Mouse (Mus musculus): ENCODE data around the gene Lamc3. TPM values are rescaled to one million over a fixed set of nuclear protein-coding genes. Genes with fewer than 3 reads are reported as not detected.

Gene Lamc3
- polyA plus RNA-seq, 1 experiment = 20.7 TPM

GRCm38 (mm10) chr2:31924811-31925210, 37.7 kb downstream of the Lamc3 start:
- no peak for TF ChIP-seq CTCF (conservative IDR thresholded peaks at IDR 0.05; ENCODE audit: insufficient read depth, insufficient read length, low read depth, low read length)
- WGBS = 17% methylated on average over 9 of the region's 9 CpGs
- Histone ChIP-seq H3K36me3 (ENCODE audit: control insufficient read depth, insufficient read depth, low read length) (no peaks in the 10 kb centered on the region), H3K4me3 (ENCODE audit: insufficient read depth, low read depth, low read length) (no peak overlapping the region), H3K27me3 (replicated peaks; ENCODE audit: control insufficient read depth, insufficient read depth, low read length) (no peaks in the 10 kb centered on the region), H3K4me1 (ENCODE audit: control insufficient read depth, insufficient read depth, low read length) (peaks cover 11% of the 10 kb centered on the region), H3K27ac (ENCODE audit: insufficient read depth, low read depth, low read length) (peak overlapping the region; percentile 13; the same call in 1 of the 2 replicates)
- DNase-seq = peak; percentile 97

DNA sequence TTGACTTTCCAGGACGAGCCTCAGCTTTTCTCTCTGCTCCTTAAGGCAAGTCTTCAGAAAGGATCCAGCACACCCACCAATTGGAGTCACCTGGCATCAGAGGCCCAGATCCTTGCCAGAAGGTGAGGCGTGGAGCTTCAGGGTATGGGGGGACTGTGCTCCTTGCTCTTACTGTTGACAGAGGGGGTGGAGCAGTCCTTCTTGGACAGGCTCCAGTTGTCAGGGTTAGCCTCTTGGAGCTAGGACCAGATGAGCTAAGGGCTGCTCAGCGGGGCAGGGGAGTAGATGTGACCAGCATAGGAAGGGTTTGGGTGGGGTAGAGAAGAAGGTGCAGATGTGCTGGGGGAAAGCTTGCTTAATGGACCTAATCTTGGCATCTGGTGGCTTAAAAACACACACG, 38.8 kb downstream of the Lamc3 start:
- no peak overlapping the region for H3K4me3 ChIP-seq (ENCODE audit: insufficient read depth, low read depth, low read length)
- peak; percentile 56 for DNase-seq
- H3K27me3 ChIP-seq (replicated peaks; ENCODE audit: control insufficient read depth, insufficient read depth, low read length) = no peaks in the 10 kb centered on the region
- peaks cover 11% of the 10 kb centered on the region for H3K4me1 ChIP-seq (ENCODE audit: control insufficient read depth, insufficient read depth, low read length)
- 36% methylated on average over 4 of the region's 4 CpGs for WGBS
- no peak overlapping the region for H3K27ac ChIP-seq (ENCODE audit: insufficient read depth, low read depth, low read length)
- TF ChIP-seq POLR2A (IDR thresholded peaks at IDR 0.05; ENCODE audit: low read depth, low read length) (no peak), CTCF (conservative IDR thresholded peaks at IDR 0.05; ENCODE audit: insufficient read depth, insufficient read length, low read depth, low read length) (no peak)
- no peaks in the 10 kb centered on the region for H3K36me3 ChIP-seq (ENCODE audit: control insufficient read depth, insufficient read depth, low read length)

DNA sequence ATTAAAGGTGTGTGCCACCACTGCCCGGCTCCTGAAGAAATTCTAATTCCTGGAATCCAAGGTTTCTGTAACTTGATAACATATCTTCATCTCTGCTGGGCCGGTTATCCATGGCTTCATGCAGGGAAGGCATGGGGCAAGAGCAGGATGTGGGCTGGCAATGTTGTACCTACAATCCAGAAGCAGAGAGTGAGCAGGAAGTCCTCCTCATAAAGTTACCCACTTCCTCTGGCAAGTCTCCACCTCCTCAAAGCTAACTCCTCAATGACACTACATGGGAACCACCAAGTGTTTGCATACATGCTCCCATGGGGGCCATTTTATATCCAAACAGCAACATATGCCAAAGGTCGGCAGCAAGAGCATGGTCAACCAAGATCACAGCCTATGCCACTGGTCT, 42.6 kb downstream of the Lamc3 start:
- Histone ChIP-seq H3K27ac (ENCODE audit: insufficient read depth, low read depth, low read length) (no peak overlapping the region), H3K4me1 (ENCODE audit: control insufficient read depth, insufficient read depth, low read length) (peaks cover 11% of the 10 kb centered on the region), H3K4me3 (ENCODE audit: insufficient read depth, low read depth, low read length) (no peak overlapping the region), H3K36me3 (ENCODE audit: control insufficient read depth, insufficient read depth, low read length) (no peaks in the 10 kb centered on the region), H3K27me3 (replicated peaks; ENCODE audit: control insufficient read depth, insufficient read depth, low read length) (no peaks in the 10 kb centered on the region)
- TF ChIP-seq POLR2A (IDR thresholded peaks at IDR 0.05; ENCODE audit: low read depth, low read length) = no peak
- TF ChIP-seq CTCF (conservative IDR thresholded peaks at IDR 0.05; ENCODE audit: insufficient read depth, insufficient read length, low read depth, low read length) = no peak
- DNase-seq = no peak
- 74% methylated on average over 3 of the region's 3 CpGs for WGBS

GRCm38 (mm10) chr2:31934551-31934950, 47.5 kb downstream of the Lamc3 start:
- Histone ChIP-seq H3K4me1 (ENCODE audit: control insufficient read depth, insufficient read depth, low read length) (no peaks in the 10 kb centered on the region), H3K4me3 (ENCODE audit: insufficient read depth, low read depth, low read length) (no peak overlapping the region), H3K36me3 (ENCODE audit: control insufficient read depth, insufficient read depth, low read length) (no peaks in the 10 kb centered on the region), H3K27me3 (replicated peaks; ENCODE audit: control insufficient read depth, insufficient read depth, low read length) (no peaks in the 10 kb centered on the region), H3K27ac (ENCODE audit: insufficient read depth, low read depth, low read length) (no peak overlapping the region)
- no peak for TF ChIP-seq CTCF (conservative IDR thresholded peaks at IDR 0.05; ENCODE audit: insufficient read depth, insufficient read length, low read depth, low read length)
- no peak for TF ChIP-seq POLR2A (IDR thresholded peaks at IDR 0.05; ENCODE audit: low read depth, low read length)
- WGBS = 55% methylated on average over 4 of the region's 4 CpGs
- no peak for DNase-seq

- 42% methylated on average over 4 of the region's 4 CpGs for WGBS
- no peaks in the 10 kb centered on the region for H3K4me1 ChIP-seq (ENCODE audit: control insufficient read depth, insufficient read depth, low read length)
- DNase-seq = no peak
- no peaks in the 10 kb centered on the region for H3K36me3 ChIP-seq (ENCODE audit: control insufficient read depth, insufficient read depth, low read length)
- no peak overlapping the region for H3K27ac ChIP-seq (ENCODE audit: insufficient read depth, low read depth, low read length)
- no peaks in the 10 kb centered on the region for H3K27me3 ChIP-seq (replicated peaks; ENCODE audit: control insufficient read depth, insufficient read depth, low read length)
- no peak overlapping the region for H3K4me3 ChIP-seq (ENCODE audit: insufficient read depth, low read depth, low read length)
- TF ChIP-seq CTCF (conservative IDR thresholded peaks at IDR 0.05; ENCODE audit: insufficient read depth, insufficient read length, low read depth, low read length) (no peak), POLR2A (IDR thresholded peaks at IDR 0.05; ENCODE audit: low read depth, low read length) (no peak)
These were observed 48.0 kb downstream of the Lamc3 start for GRCm38 (mm10) chr2:31935054-31935453.

DNA sequence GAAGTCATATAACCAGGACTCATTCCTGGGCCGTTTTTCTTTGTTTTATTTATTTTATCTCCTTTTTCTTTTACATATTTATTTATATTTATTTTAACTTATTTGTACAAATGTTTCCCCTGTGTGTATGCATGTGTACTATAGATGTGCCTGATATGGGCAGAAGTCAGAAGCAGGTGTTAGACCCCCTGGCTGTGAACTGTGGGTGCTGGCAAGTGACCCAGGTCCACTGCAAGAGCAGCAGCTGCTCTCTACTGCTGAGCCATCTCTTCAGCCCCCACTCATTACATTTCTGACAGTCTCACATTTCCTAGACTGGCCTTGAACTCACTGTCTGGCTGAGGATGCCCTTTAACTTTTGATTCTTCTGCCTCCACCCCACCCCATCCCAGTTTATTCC, 51.2 kb downstream of the Lamc3 start:
- no peak overlapping the region for H3K4me3 ChIP-seq (ENCODE audit: insufficient read depth, low read depth, low read length)
- TF ChIP-seq CTCF (conservative IDR thresholded peaks at IDR 0.05; ENCODE audit: insufficient read depth, insufficient read length, low read depth, low read length) (no peak), POLR2A (IDR thresholded peaks at IDR 0.05; ENCODE audit: low read depth, low read length) (no peak)
- no peaks in the 10 kb centered on the region for H3K27me3 ChIP-seq (replicated peaks; ENCODE audit: control insufficient read depth, insufficient read depth, low read length)
- H3K36me3 ChIP-seq (ENCODE audit: control insufficient read depth, insufficient read depth, low read length) = no peaks in the 10 kb centered on the region
- no peaks in the 10 kb centered on the region for H3K4me1 ChIP-seq (ENCODE audit: control insufficient read depth, insufficient read depth, low read length)
- 79% methylated on average over 1 of the region's 1 CpGs for WGBS
- DNase-seq = no peak
- no peak overlapping the region for H3K27ac ChIP-seq (ENCODE audit: insufficient read depth, low read depth, low read length)

GRCm38 (mm10) chr2:31943011-31943410, 55.9 kb downstream of the Lamc3 start:
- TF ChIP-seq POLR2A (IDR thresholded peaks at IDR 0.05; ENCODE audit: low read depth, low read length) = no peak
- no peak for TF ChIP-seq CTCF (conservative IDR thresholded peaks at IDR 0.05; ENCODE audit: insufficient read depth, insufficient read length, low read depth, low read length)
- Histone ChIP-seq H3K36me3 (ENCODE audit: control insufficient read depth, insufficient read depth, low read length) (no peaks in the 10 kb centered on the region), H3K27me3 (replicated peaks; ENCODE audit: control insufficient read depth, insufficient read depth, low read length) (no peaks in the 10 kb centered on the region), H3K27ac (ENCODE audit: insufficient read depth, low read depth, low read length) (no peak overlapping the region), H3K4me3 (ENCODE audit: insufficient read depth, low read depth, low read length) (no peak overlapping the region), H3K4me1 (ENCODE audit: control insufficient read depth, insufficient read depth, low read length) (no peaks in the 10 kb centered on the region)
- no peak for DNase-seq
- 78% methylated on average over 4 of the region's 4 CpGs for WGBS

DNA sequence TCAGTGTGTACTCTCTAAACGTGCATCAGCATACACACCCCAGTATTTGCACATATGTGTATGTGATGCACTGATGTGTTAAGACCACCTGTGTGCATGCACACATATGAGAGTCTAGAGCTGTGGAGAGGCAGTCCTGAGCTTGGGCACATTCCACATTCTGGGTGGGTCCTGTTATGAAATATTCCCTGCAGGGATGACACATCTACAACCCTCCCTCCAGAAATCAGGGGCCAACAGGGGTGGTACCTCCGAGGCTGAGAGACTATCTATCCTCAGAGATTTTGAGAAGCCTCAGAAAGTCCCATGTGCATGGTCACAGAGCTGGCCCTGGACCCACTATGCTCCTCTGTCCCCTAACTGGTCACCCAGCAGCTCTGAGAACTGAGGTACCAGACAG, 58.5 kb downstream of the Lamc3 start:
- Histone ChIP-seq H3K36me3 (ENCODE audit: control insufficient read depth, insufficient read depth, low read length) (no peaks in the 10 kb centered on the region), H3K4me3 (ENCODE audit: insufficient read depth, low read depth, low read length) (no peak overlapping the region), H3K27ac (ENCODE audit: insufficient read depth, low read depth, low read length) (no peak overlapping the region), H3K27me3 (replicated peaks; ENCODE audit: control insufficient read depth, insufficient read depth, low read length) (no peaks in the 10 kb centered on the region), H3K4me1 (ENCODE audit: control insufficient read depth, insufficient read depth, low read length) (no peaks in the 10 kb centered on the region)
- DNase-seq = no peak
- TF ChIP-seq CTCF (conservative IDR thresholded peaks at IDR 0.05; ENCODE audit: insufficient read depth, insufficient read length, low read depth, low read length) (no peak), POLR2A (IDR thresholded peaks at IDR 0.05; ENCODE audit: low read depth, low read length) (no peak)
- 73% methylated on average over 2 of the region's 2 CpGs for WGBS
